Mouse (Mus musculus) CH12.LX (cell line): ENCODE data around the gene 0610030E20Rik. TPM values are rescaled to one million over a fixed set of nuclear protein-coding genes. Genes with fewer than 3 reads are reported as not detected.

Experiments used
- DNase-seq: peaks from one replicate; pipeline ENCODE4 v3.0.0-alpha.2; 2013; ENCODE audit errors: extremely low read depth
- H3K27ac ChIP-seq: 2 replicates; pipeline ENCODE4 v1.5.1; 2012; ENCODE audit warnings: low read depth, mild to moderate bottlenecking, control low read depth, moderate library complexity; ENCODE audit not compliant: insufficient read depth
- H3K27me3 ChIP-seq: replicated peaks from 2 replicates; pipeline ENCODE3; 2012; ENCODE audit warnings: inconsistent platforms
- H3K36me3 ChIP-seq, 2 experiments: replicated peaks in 1 of 2; 2 replicates each; pipeline versions ENCODE3 to v1.6.1; 2012; ENCODE audit warnings: inconsistent platforms in 1 of 2, low read length in 1 of 2, mild to moderate bottlenecking in 1 of 2, mixed read lengths in 1 of 2, moderate library complexity in 1 of 2; ENCODE audit not compliant: control insufficient read depth in 1 of 2, insufficient read depth in 1 of 2
- H3K4me1 ChIP-seq, 2 experiments: 2 replicates each; pipeline ENCODE4 v1.6.1; 2012; ENCODE audit warnings: inconsistent platforms in 1 of 2, moderate library complexity in 1 of 2; ENCODE audit not compliant: insufficient read depth in 2 of 2, control insufficient read depth in 1 of 2
- H3K4me2 ChIP-seq: 2 replicates; pipeline ENCODE4 v1.6.1; 2012; ENCODE audit warnings: low read depth, mild to moderate bottlenecking, control low read depth; ENCODE audit not compliant: poor library complexity, insufficient read depth, severe bottlenecking
- H3K4me3 ChIP-seq, 3 experiments: fragments of 150-350 bp in 1 of 3; sonication (generic) in 1 of 3; replicated peaks in 1 of 3; 2 replicates each; pipeline versions ENCODE3 to v1.5.1; 2011 to 2012; ENCODE audit warnings: low read depth in 2 of 3, low read length in 2 of 3, mild to moderate bottlenecking in 2 of 3, moderate library complexity in 2 of 3, control low read depth in 1 of 3, improper control_type of control experiment in 1 of 3, inconsistent platforms in 1 of 3, mixed read lengths in 1 of 3; ENCODE audit not compliant: poor library complexity in 1 of 3
- H3K79me2 ChIP-seq: replicated peaks from 2 replicates; pipeline ENCODE4 v1.6.1; 2012; ENCODE audit warnings: mild to moderate bottlenecking, moderate library complexity; ENCODE audit not compliant: control insufficient read depth, poor library complexity, insufficient read depth, severe bottlenecking; ENCODE audit errors: extremely low read depth
- H3K9ac ChIP-seq: 2 replicates; pipeline ENCODE4 v1.6.1; 2012; ENCODE audit warnings: low read depth, mild to moderate bottlenecking, control low read depth, moderate library complexity; ENCODE audit not compliant: insufficient read depth
- H3K9me3 ChIP-seq: replicated peaks from 2 replicates; pipeline ENCODE3; 2012; ENCODE audit warnings: low read length, inconsistent platforms, mixed read lengths
- BHLHE40 ChIP-seq: IDR thresholded peaks from 2 replicates; pipeline ENCODE4 v1.6.1; 2011; ENCODE audit warnings: mild to moderate bottlenecking, low read depth, low read length, improper control_type of control experiment
- CHD1 ChIP-seq: IDR thresholded peaks from 2 replicates; pipeline ENCODE4 v1.6.1; 2012; ENCODE audit warnings: low read depth, low read length, improper control_type of control experiment, inconsistent platforms
- CHD2 ChIP-seq: IDR thresholded peaks from 2 replicates; pipeline ENCODE4 v1.6.1; 2011; ENCODE audit warnings: low read length, improper control_type of control experiment
- CTCF ChIP-seq, 2 experiments: IDR thresholded peaks in 1 of 2; conservative IDR thresholded peaks in 1 of 2; 2 replicates each; pipeline ENCODE4 v1.5.1; 2011 to 2012; ENCODE audit warnings: low read depth in 2 of 2, low read length in 2 of 2, improper control_type of control experiment in 1 of 2, inconsistent platforms in 1 of 2, mild to moderate bottlenecking in 1 of 2, moderate library complexity in 1 of 2
- E2F4 ChIP-seq: IDR thresholded peaks from 2 replicates; pipeline ENCODE4 v1.6.1; 2011; ENCODE audit warnings: low read depth, low read length, improper control_type of control experiment; ENCODE audit not compliant: insufficient replicate concordance
- ETS1 ChIP-seq: conservative IDR thresholded peaks from 2 replicates; pipeline ENCODE4 v1.6.1; 2012; ENCODE audit warnings: low read depth, mild to moderate bottlenecking, inconsistent platforms, low read length, improper control_type of control experiment, moderate library complexity
- GABPA ChIP-seq: IDR thresholded peaks from 2 replicates; pipeline ENCODE4 v1.6.1; 2012; ENCODE audit warnings: low read depth, low read length, improper control_type of control experiment, inconsistent platforms; ENCODE audit not compliant: insufficient replicate concordance
- IRF4 ChIP-seq: IDR thresholded peaks from 2 replicates; pipeline ENCODE4 v1.6.1; 2014; ENCODE audit warnings: low read depth, mild to moderate bottlenecking, inconsistent platforms, low read length, improper control_type of control experiment
- JUN ChIP-seq: IDR thresholded peaks from 2 replicates; pipeline ENCODE4 v1.6.1; 2011; ENCODE audit warnings: low read depth, mild to moderate bottlenecking, low read length, improper control_type of control experiment, moderate library complexity; ENCODE audit not compliant: insufficient read depth
- JUND ChIP-seq: conservative IDR thresholded peaks from 2 replicates; pipeline ENCODE4 v1.6.1; 2011; ENCODE audit warnings: low read depth, low read length, improper control_type of control experiment
- MAFK ChIP-seq: IDR thresholded peaks from 2 replicates; pipeline ENCODE4 v1.6.1; 2011; ENCODE audit warnings: low read length, improper control_type of control experiment; ENCODE audit not compliant: insufficient replicate concordance
- MAZ ChIP-seq: IDR thresholded peaks from 2 replicates; pipeline ENCODE4 v1.6.1; 2012; ENCODE audit warnings: low read depth, mild to moderate bottlenecking, inconsistent platforms, low read length, improper control_type of control experiment, moderate library complexity
- MYC ChIP-seq: IDR thresholded peaks from 2 replicates; pipeline ENCODE4 v1.6.1; 2011; ENCODE audit warnings: low read depth, mild to moderate bottlenecking, improper control_type of control experiment, low read length
- NELFE ChIP-seq: IDR thresholded peaks from 2 replicates; pipeline ENCODE4 v1.6.1; 2011; ENCODE audit warnings: low read depth, low read length, improper control_type of control experiment
- POLR2A ChIP-seq: IDR thresholded peaks from 2 replicates; pipeline ENCODE4 v1.6.1; 2011; ENCODE audit warnings: low read depth, mild to moderate bottlenecking, improper control_type of control experiment, low read length
- POLR2AphosphoS2 ChIP-seq: IDR thresholded peaks from 2 replicates; pipeline ENCODE4 v1.6.1; 2011; ENCODE audit warnings: low read depth, low read length, improper control_type of control experiment
- RAD21 ChIP-seq: IDR thresholded peaks from 2 replicates; pipeline ENCODE4 v1.6.1; 2011; ENCODE audit warnings: low read depth, mild to moderate bottlenecking, low read length, improper control_type of control experiment, moderate library complexity
- RCOR1 ChIP-seq: conservative IDR thresholded peaks from 2 replicates; pipeline ENCODE4 v1.6.1; 2012; ENCODE audit warnings: low read depth, mild to moderate bottlenecking, inconsistent platforms, low read length, improper control_type of control experiment
- SMC3 ChIP-seq: IDR thresholded peaks from 2 replicates; pipeline ENCODE4 v1.6.1; 2011; ENCODE audit warnings: low read depth, low read length, improper control_type of control experiment
- TCF12 ChIP-seq: IDR thresholded peaks from 2 replicates; pipeline ENCODE4 v1.6.1; 2014; ENCODE audit warnings: low read depth, mild to moderate bottlenecking, inconsistent platforms, low read length, improper control_type of control experiment
- ZC3H11A ChIP-seq: IDR thresholded peaks from 2 replicates; pipeline ENCODE4 v1.6.1; 2012; ENCODE audit warnings: low read depth, mild to moderate bottlenecking, inconsistent platforms, low read length, improper control_type of control experiment
- ZKSCAN1 ChIP-seq: IDR thresholded peaks from 2 replicates; pipeline ENCODE4 v1.6.1; 2012; ENCODE audit warnings: low read depth, inconsistent platforms, low read length, improper control_type of control experiment, borderline replicate concordance
- ZMIZ1 ChIP-seq: IDR thresholded peaks from 2 replicates; pipeline ENCODE4 v1.6.1; 2012; ENCODE audit warnings: low read depth, mild to moderate bottlenecking, inconsistent platforms, low read length, improper control_type of control experiment
- ZNF384 ChIP-seq: IDR thresholded peaks from 2 replicates; pipeline ENCODE4 v1.6.1; 2012; ENCODE audit warnings: low read depth, low read length, improper control_type of control experiment, inconsistent platforms
- dilution Hi-C: fragments of 300-500 bp; cut with MboI; formaldehyde crosslinking; loops from 2 replicates; pipeline ENCODE4 v1.14.3; 2020; ENCODE audit warnings: low sequenced_read_pairs; ENCODE audit not compliant: extremely low pct_unique_long_range_greater_than_20kb, extremely low pct_ligation_motif_present
- in situ Hi-C: fragments of 300-500 bp; cut with MboI; formaldehyde crosslinking; loops from 3 replicates; pipeline ENCODE4 v1.14.3; 2019; ENCODE audit warnings: low sequenced_read_pairs, low pct_ligation_motif_present, low pct_unique_long_range_greater_than_20kb, mixed read lengths
- polyA plus RNA-seq: library from polyadenylated mRNA; unstranded; fragments of >175 nt; gene quantifications from 2 replicates; pipeline ENCODE4 v1.2.1, GENCODE M21; 2012; ENCODE audit warnings: low read depth; ENCODE audit not compliant: insufficient read length
- total RNA-seq, 2 experiments: library from RNA; depleted of rRNA; stranded (reverse); fragments of 300-350 nt in 1 of 2; fragments of >200 nt in 1 of 2; gene quantifications; 2 replicates each; pipeline ENCODE4 v1.2.3; 2012 to 2014

Gene 0610030E20Rik
- total and polyA plus RNA-seq, 3 experiments = 7.2 to 16.9 (median 11.7) TPM

DNA sequence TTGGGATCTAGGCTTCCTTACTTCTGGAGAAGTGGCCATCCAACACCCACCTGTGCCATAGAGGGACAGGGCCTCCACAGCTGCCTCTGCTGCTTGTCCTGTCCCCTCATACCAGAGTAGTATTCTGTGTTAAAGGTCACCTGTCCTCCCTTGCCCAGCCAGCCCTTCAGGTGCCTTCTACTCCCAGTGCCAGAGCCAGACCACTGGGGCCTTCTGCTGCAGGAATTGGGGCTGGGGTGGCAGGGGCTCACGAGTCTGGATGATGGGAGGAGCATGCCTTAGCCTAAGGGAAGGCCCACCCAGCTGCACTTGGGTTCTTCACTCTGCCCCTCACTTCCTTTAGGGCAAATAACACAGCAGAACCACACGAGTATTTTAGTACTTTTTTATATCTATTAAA lies 12.2 kb downstream of the 0610030E20Rik start:
- no peak for DNase-seq
- Histone ChIP-seq H3K36me3 (peaks cover 45 to 68% of the 10 kb centered on the region in 2 experiments), H3K4me3 (no peak overlapping the region), H3K27ac (no peak overlapping the region), H3K4me1 (peaks cover 3 to 18% of the 10 kb centered on the region in 2 experiments; a peak in 3 of 4 replicates), H3K79me2 (peaks cover 15% of the 10 kb centered on the region), H3K4me2 (no peak overlapping the region), H3K9me3 (peaks cover 7% of the 10 kb centered on the region), H3K27me3 (no peaks in the 10 kb centered on the region), H3K9ac (no peak overlapping the region)
- dilution Hi-C loops = no loop called here
- in situ Hi-C loops = no loop called here
- TF ChIP-seq CHD1 = no peak
- no peak for TF ChIP-seq E2F4
- no peak for TF ChIP-seq RCOR1
- no peak for TF ChIP-seq ZNF384
- no peak for TF ChIP-seq CTCF (conservative IDR thresholded peaks at IDR 0.05 in 1 of 2, IDR thresholded peaks at IDR 0.05 in 1 of 2; ENCODE audit: low read depth in 2 of 2, low read length in 2 of 2)
- TF ChIP-seq ZC3H11A = no peak
- no peak for TF ChIP-seq NELFE
- no peak for TF ChIP-seq MYC
- no peak for TF ChIP-seq JUN
- TF ChIP-seq GABPA = no peak
- TF ChIP-seq CHD2 = no peak

DNA sequence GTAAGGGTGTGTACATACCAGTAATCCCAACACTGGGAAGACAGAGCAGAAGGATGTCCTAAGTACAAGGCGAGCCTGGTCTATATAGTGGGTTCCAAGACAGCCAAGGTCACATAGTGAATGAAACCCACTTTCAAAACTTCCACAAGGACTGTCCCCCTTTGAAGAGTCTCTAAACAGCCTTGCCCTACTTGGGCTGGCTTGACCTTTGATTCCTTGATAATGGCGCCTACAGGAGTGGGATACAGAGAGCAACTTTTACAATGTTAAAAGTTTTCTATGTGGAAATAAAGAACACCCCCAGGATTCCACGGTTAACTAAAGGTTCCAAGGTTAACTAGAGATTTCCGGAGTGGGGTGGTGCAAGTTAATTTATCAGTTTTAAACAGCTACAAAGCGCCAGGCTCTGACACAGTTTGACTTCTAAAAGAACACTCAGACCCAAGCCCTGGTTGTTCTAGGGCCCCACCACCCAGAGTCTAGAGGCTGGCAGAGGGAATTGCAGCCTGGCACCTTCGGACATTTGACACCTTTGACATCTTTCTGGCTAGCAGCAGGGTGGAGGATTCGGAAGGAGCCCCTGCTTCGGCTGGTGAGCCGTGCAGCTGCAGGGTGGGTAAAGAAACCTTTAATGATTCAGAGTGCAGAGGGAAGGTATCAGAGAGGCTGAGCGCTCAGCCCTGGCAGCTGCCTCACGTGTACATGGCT lies 12.9 kb downstream of the 0610030E20Rik start:
- peaks cover 42 to 61% of the 10 kb centered on the region in 2 experiments for H3K36me3 ChIP-seq
- DNase-seq = no peak
- H3K27ac ChIP-seq = no peak overlapping the region
- H3K4me1 ChIP-seq = peaks cover 3 to 18% of the 10 kb centered on the region in 2 experiments; a peak in 3 of 4 replicates
- no peaks in the 10 kb centered on the region for H3K27me3 ChIP-seq
- no peak overlapping the region for H3K9ac ChIP-seq
- dilution Hi-C loops (no loop called here), in situ Hi-C loops (no loop called here)
- H3K4me2 ChIP-seq = no peak overlapping the region
- H3K79me2 ChIP-seq = peaks cover 15% of the 10 kb centered on the region
- TF ChIP-seq POLR2AphosphoS2 (no peak), E2F4 (no peak), ETS1 (no peak), IRF4 (no peak), MAFK (no peak), MAZ (no peak), NELFE (no peak), RAD21 (no peak), ZMIZ1 (no peak), ZKSCAN1 (no peak), CHD2 (no peak), JUND (no peak), POLR2A (no peak), TCF12 (no peak), SMC3 (no peak), BHLHE40 (no peak)
- no peak overlapping the region for H3K4me3 ChIP-seq
- H3K9me3 ChIP-seq = peaks cover 5% of the 10 kb centered on the region
